Mouse (Mus musculus): Measurements from ENCODE around the gene Abcd3.
"Not testable (repeated sequence)": the region's sequence is repeated elsewhere in the genome, so short reads cannot be mapped to it uniquely, and the experiment has no call there.

Gene Abcd3

GRCm38 (mm10) chr3:121815549-121816235, 590 bp upstream of the Abcd3 start:
- no peak for DNase-seq

- no peak for DNase-seq
These were observed 663 bp downstream of the Abcd3 start for GRCm38 (mm10) chr3:121814413-121814864.

- no peak for DNase-seq
These were observed 1.3 kb downstream of the Abcd3 start for GRCm38 (mm10) chr3:121813834-121814233.

GRCm38 (mm10) chr3:121808246-121808645, 6.9 kb downstream of the Abcd3 start:
- DNase-seq = no peak

GRCm38 (mm10) chr3:121794214-121794613, 20.9 kb downstream of the Abcd3 start:
- DNase-seq = no peak

- no peak for DNase-seq
These were observed 22.9 kb downstream of the Abcd3 start for GRCm38 (mm10) chr3:121792246-121792645.

- no peak for DNase-seq
These were observed 24.7 kb downstream of the Abcd3 start for GRCm38 (mm10) chr3:121790442-121790841.

- no peak for DNase-seq
These were observed 25.3 kb downstream of the Abcd3 start for GRCm38 (mm10) chr3:121789790-121790189.

GRCm38 (mm10) chr3:121783020-121783419, 32.1 kb downstream of the Abcd3 start:
- DNase-seq = no peak

- DNase-seq = peak; percentile 38
These were observed 37.2 kb downstream of the Abcd3 start for GRCm38 (mm10) chr3:121777943-121778342.

GRCm38 (mm10) chr3:121773336-121773735, 41.8 kb downstream of the Abcd3 start:
- DNase-seq = not testable (repeated sequence)

- no peak for DNase-seq
These were observed 46.3 kb downstream of the Abcd3 start for GRCm38 (mm10) chr3:121768770-121769169.

GRCm38 (mm10) chr3:121766818-121767217, 48.3 kb downstream of the Abcd3 start:
- DNase-seq = no peak

GRCm38 (mm10) chr3:121766048-121766447, 49.1 kb downstream of the Abcd3 start:
- no peak for DNase-seq

- DNase-seq = no peak
These were observed 52.8 kb downstream of the Abcd3 start for GRCm38 (mm10) chr3:121762056-121762852.

- DNase-seq = no peak
These were observed 56.7 kb downstream of the Abcd3 start for GRCm38 (mm10) chr3:121758373-121758772.

GRCm38 (mm10) chr3:121755152-121755551, 60.0 kb downstream of the Abcd3 start:
- DNase-seq = no peak

- not testable (repeated sequence) for DNase-seq
These were observed 60.6 kb downstream of the Abcd3 start for GRCm38 (mm10) chr3:121754319-121755090.

- not testable (repeated sequence) for DNase-seq
These were observed 73.8 kb downstream of the Abcd3 start for GRCm38 (mm10) chr3:121741186-121741848.

GRCm38 (mm10) chr3:121739489-121740213, 75.5 kb downstream of the Abcd3 start:
- DNase-seq = no peak

GRCm38 (mm10) chr3:121738742-121739342, 76.3 kb downstream of the Abcd3 start:
- no peak for DNase-seq

GRCm38 (mm10) chr3:121737901-121738300, 77.2 kb downstream of the Abcd3 start:
- no peak for DNase-seq
